Mouse (Mus musculus) C2C12 (cell line): ENCODE results near the gene Runx1.

ENCODE experiments used
- CEBPB ChIP-seq: IDR thresholded peaks from one replicate; pipeline ENCODE4 v1.6.1; 2011; ENCODE audit warnings: low read depth, mild to moderate bottlenecking, control low read depth, moderate library complexity
- CTCF ChIP-seq: IDR thresholded peaks from one replicate; pipeline ENCODE4 v1.5.1; 2011; ENCODE audit not compliant: control insufficient read depth, insufficient read depth, insufficient read length
- FOSL1 ChIP-seq: IDR thresholded peaks from one replicate; pipeline ENCODE4 v1.8.0; 2011; ENCODE audit warnings: mild to moderate bottlenecking, low read length; ENCODE audit not compliant: poor library complexity, insufficient read depth, severe bottlenecking
- MAX ChIP-seq: IDR thresholded peaks from one replicate; pipeline ENCODE4 v1.6.1; 2011; ENCODE audit warnings: mild to moderate bottlenecking, control low read depth
- MYOD1 ChIP-seq: IDR thresholded peaks from one replicate; pipeline ENCODE4 v1.6.1; 2011; ENCODE audit warnings: low read depth; ENCODE audit not compliant: control insufficient read depth, insufficient read length
- MYOG ChIP-seq: IDR thresholded peaks from one replicate; pipeline ENCODE4 v1.6.1; 2011; ENCODE audit not compliant: control insufficient read depth, insufficient read length; ENCODE audit errors: extremely low read depth
- USF1 ChIP-seq: IDR thresholded peaks from one replicate; pipeline ENCODE4 v1.6.1; 2011; ENCODE audit warnings: low read depth, mild to moderate bottlenecking, control low read depth, moderate library complexity

DNA sequence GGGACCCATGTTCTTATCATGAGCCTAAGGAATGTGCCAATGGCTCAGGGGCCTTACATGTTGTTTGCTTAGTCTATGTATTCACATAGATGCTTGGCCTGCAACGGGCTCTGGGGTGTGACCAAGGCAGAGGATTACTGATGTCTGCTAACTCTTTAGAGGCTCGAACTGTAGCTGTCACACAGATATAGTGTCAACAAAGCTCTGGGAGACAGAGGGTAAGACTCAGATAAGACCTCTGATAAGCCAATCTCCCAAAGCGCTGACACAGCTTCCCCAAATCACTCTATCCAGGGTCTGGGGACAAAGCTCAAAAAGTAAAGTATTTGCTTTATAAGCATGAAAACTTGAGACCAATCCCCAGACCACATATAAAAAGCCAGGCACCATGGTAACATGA is 13.5 kb downstream of the Runx1 start:
- TF ChIP-seq CTCF (no peak), MYOG (no peak), USF1 (no peak), MAX (no peak), MYOD1 (no peak), FOSL1 (no peak), CEBPB (no peak)
